Mouse (Mus musculus) adrenal gland, adult (tissue): ENCODE measurements around the gene Cdon.
"Not testable (repeated sequence)": the region's sequence is repeated elsewhere in the genome, so short reads cannot be mapped to it uniquely, and the experiment has no call there.

Experiments
- DNase-seq, 2 experiments: peaks; one replicate each; pipeline ENCODE4 v3.0.0; 2022 to 2023; ENCODE audit warnings: low spot score in 1 of 2; ENCODE audit not compliant: inconsistent age in 2 of 2

The Cdon gene

GRCm38 (mm10) chr9:35420805-35421719 is at the start of gene Cdon:
Gene Cdon, plus strand, starts transcription at chr9:35421128.
- DNase-seq, result peak; percentile 94 to 97

- DNase-seq, result no peak
These were observed 48.4 kb upstream of the Cdon start for GRCm38 (mm10) chr9:35372324-35373101.

- no peak for DNase-seq
These were observed 43.0 kb upstream of the Cdon start for GRCm38 (mm10) chr9:35377916-35378315.

- no peak for DNase-seq
These were observed 41.9 kb upstream of the Cdon start for GRCm38 (mm10) chr9:35378991-35379390.

- DNase-seq, result no peak
These were observed 21.0 kb upstream of the Cdon start for GRCm38 (mm10) chr9:35399896-35400295.

GRCm38 (mm10) chr9:35400398-35400797 is 20.5 kb upstream of the Cdon start:
- no peak for DNase-seq

- no peak for DNase-seq
These were observed 20.1 kb upstream of the Cdon start for GRCm38 (mm10) chr9:35400831-35401230.

- no peak for DNase-seq
These were observed 18.3 kb upstream of the Cdon start for GRCm38 (mm10) chr9:35402584-35402991.

GRCm38 (mm10) chr9:35403490-35403889 is 17.4 kb upstream of the Cdon start:
- no peak for DNase-seq

- DNase-seq, result no peak
These were observed 15.7 kb upstream of the Cdon start for GRCm38 (mm10) chr9:35405038-35405905.

GRCm38 (mm10) chr9:35411225-35411965 is 9.5 kb upstream of the Cdon start:
- DNase-seq, result no peak

- no peak for DNase-seq
These were observed 9.0 kb upstream of the Cdon start for GRCm38 (mm10) chr9:35411975-35412374.

- peak in 1 of 2 experiments; percentile 84 for DNase-seq
These were observed 855 bp downstream of the Cdon start for GRCm38 (mm10) chr9:35421730-35422235.

- no peak for DNase-seq
These were observed 1.5 kb downstream of the Cdon start for GRCm38 (mm10) chr9:35422405-35422941.

- DNase-seq, result no peak
These were observed 2.3 kb downstream of the Cdon start for GRCm38 (mm10) chr9:35423265-35423664.

GRCm38 (mm10) chr9:35424671-35425070 is 3.7 kb downstream of the Cdon start:
- DNase-seq, result peak in 1 of 2 experiments; percentile 32

- DNase-seq, result no peak
These were observed 9.5 kb downstream of the Cdon start for GRCm38 (mm10) chr9:35430476-35430875.

- no peak for DNase-seq
These were observed 10.5 kb downstream of the Cdon start for GRCm38 (mm10) chr9:35431396-35431795.

GRCm38 (mm10) chr9:35432717-35433297 is 11.9 kb downstream of the Cdon start:
- DNase-seq, result not testable (repeated sequence)
